Mouse (Mus musculus) frontal cortex, adult 2 months (tissue): ENCODE measurements at regions not wholly inside any gene's neighbourhood (a gene's known extent, or its start where the extent isn't known, plus 50 kb on each side); places are given as distances from the start of the nearest gene placed in this dataset.
A peak's percentile ranks its signal among the peaks of the same experiment; 100 is the strongest.

ENCODE experiments used
- DNase-seq, 2 experiments: peaks; one replicate each; pipeline ENCODE4 v3.0.0; 2022; ENCODE audit warnings: low spot score in 1 of 2; ENCODE audit errors: extremely low spot score in 1 of 2

- no peak for DNase-seq
Observed at GRCm38 (mm10) chrX:47330969-47331368, 561.8 kb downstream of the Smarca1 start.

GRCm38 (mm10) chrX:47328817-47329216 lies 564.0 kb downstream of the Smarca1 start:
- peak in 1 of 2 experiments; percentile 69 for DNase-seq

GRCm38 (mm10) chrX:47315810-47316209 lies 577.0 kb downstream of the Smarca1 start:
- DNase-seq = no peak

GRCm38 (mm10) chrX:47307140-47307539 lies 585.6 kb downstream of the Smarca1 start:
- DNase-seq = no peak

- no peak for DNase-seq
Observed at GRCm38 (mm10) chrX:47303547-47303946, 589.2 kb downstream of the Smarca1 start.

GRCm38 (mm10) chrX:47292548-47293147 lies 600.1 kb downstream of the Smarca1 start:
- peak; percentile 4 to 68 for DNase-seq
